Mouse (Mus musculus): ENCODE results near the gene Fgd1. TPM values are rescaled to one million over a fixed set of nuclear protein-coding genes. Genes with fewer than 3 reads are reported as not detected.

Gene Fgd1
- total and polyA plus RNA-seq, 3 experiments, result not detected

- TF ChIP-seq GATA2 (IDR thresholded peaks at IDR 0.05; ENCODE audit: borderline replicate concordance, low read depth, low read length) (no peak), CTCF (IDR thresholded peaks at IDR 0.05; ENCODE audit: low read depth, low read length) (no peak), POLR2AphosphoS5 (IDR thresholded peaks at IDR 0.05; ENCODE audit: insufficient replicate concordance, low read depth, low read length) (no peak), GATA1 (IDR thresholded peaks at IDR 0.05; ENCODE audit: borderline replicate concordance, low read length) (no peak), TAL1 (conservative IDR thresholded peaks at IDR 0.05; ENCODE audit: low read depth, low read length) (no peak)
- H3K36me3 ChIP-seq (replicated peaks), result no peaks in the 10 kb centered on the region
- no peak for ATAC-seq (ENCODE audit: extremely low read depth, insufficient number of reproducible peaks, low FRiP score, poor library complexity, severe bottlenecking)
- H3K27me3 ChIP-seq (ENCODE audit: insufficient read depth, low read length), result no peaks in the 10 kb centered on the region
- DNase-seq (ENCODE audit: low spot score), result no peak
- H3K9me3 ChIP-seq (replicated peaks), result no peaks in the 10 kb centered on the region
- no peaks in the 10 kb centered on the region for H3K4me1 ChIP-seq (ENCODE audit: insufficient read depth, low read depth, low read length)
- H3K4me3 ChIP-seq (ENCODE audit: low read depth, low read length), result no peak overlapping the region
Observed at GRCm38 (mm10) chrX:151041223-151041622, 4.7 kb upstream of the Fgd1 start.

- H3K27me3 ChIP-seq (ENCODE audit: insufficient read depth, low read length), result peaks cover 5% of the 10 kb centered on the region; the same call in 1 of the 2 replicates
- ATAC-seq (ENCODE audit: extremely low read depth, insufficient number of reproducible peaks, low FRiP score, poor library complexity, severe bottlenecking), result no peak
Observed at GRCm38 (mm10) chrX:151046321-151046720, 371 bp downstream of the Fgd1 start.

GRCm38 (mm10) chrX:151046777-151047430 is 954 bp downstream of the Fgd1 start:
- H3K4me1 ChIP-seq (ENCODE audit: insufficient read depth, low read depth, low read length), result no peaks in the 10 kb centered on the region
- H3K4me3 ChIP-seq (ENCODE audit: low read depth, low read length), result no peak overlapping the region
- no peak for DNase-seq (ENCODE audit: low spot score)
- no peaks in the 10 kb centered on the region for H3K36me3 ChIP-seq (replicated peaks)
- H3K9me3 ChIP-seq (replicated peaks), result no peaks in the 10 kb centered on the region
- H3K27me3 ChIP-seq (ENCODE audit: insufficient read depth, low read length), result peaks cover 5% of the 10 kb centered on the region; the same call in 1 of the 2 replicates
- TF ChIP-seq CTCF (IDR thresholded peaks at IDR 0.05; ENCODE audit: low read depth, low read length) (no peak), TAL1 (conservative IDR thresholded peaks at IDR 0.05; ENCODE audit: low read depth, low read length) (no peak), POLR2AphosphoS5 (IDR thresholded peaks at IDR 0.05; ENCODE audit: insufficient replicate concordance, low read depth, low read length) (no peak), GATA1 (IDR thresholded peaks at IDR 0.05; ENCODE audit: borderline replicate concordance, low read length) (no peak), GATA2 (IDR thresholded peaks at IDR 0.05; ENCODE audit: borderline replicate concordance, low read depth, low read length) (no peak)
- no peak for ATAC-seq (ENCODE audit: extremely low read depth, insufficient number of reproducible peaks, low FRiP score, poor library complexity, severe bottlenecking)

More at GRCm38 (mm10) chrX:151046321-151046720, 371 bp downstream of the Fgd1 start:
- H3K4me3 ChIP-seq (ENCODE audit: low read depth, low read length), result no peak overlapping the region
- H3K4me1 ChIP-seq (ENCODE audit: insufficient read depth, low read depth, low read length), result no peaks in the 10 kb centered on the region
- H3K36me3 ChIP-seq (replicated peaks), result no peaks in the 10 kb centered on the region
- H3K9me3 ChIP-seq (replicated peaks), result no peaks in the 10 kb centered on the region
- no peak for DNase-seq (ENCODE audit: low spot score)
- TF ChIP-seq GATA2 (IDR thresholded peaks at IDR 0.05; ENCODE audit: borderline replicate concordance, low read depth, low read length) (no peak), TAL1 (conservative IDR thresholded peaks at IDR 0.05; ENCODE audit: low read depth, low read length) (no peak), GATA1 (IDR thresholded peaks at IDR 0.05; ENCODE audit: borderline replicate concordance, low read length) (no peak), POLR2AphosphoS5 (IDR thresholded peaks at IDR 0.05; ENCODE audit: insufficient replicate concordance, low read depth, low read length) (no peak), CTCF (IDR thresholded peaks at IDR 0.05; ENCODE audit: low read depth, low read length) (no peak)

- DNase-seq (ENCODE audit: low spot score) (no peak), ATAC-seq (ENCODE audit: extremely low read depth, insufficient number of reproducible peaks, low FRiP score, poor library complexity, severe bottlenecking) (no peak)
- TF ChIP-seq TAL1 (conservative IDR thresholded peaks at IDR 0.05; ENCODE audit: low read depth, low read length), result no peak
- TF ChIP-seq CTCF (IDR thresholded peaks at IDR 0.05; ENCODE audit: low read depth, low read length), result no peak
- TF ChIP-seq GATA2 (IDR thresholded peaks at IDR 0.05; ENCODE audit: borderline replicate concordance, low read depth, low read length), result no peak
- TF ChIP-seq POLR2AphosphoS5 (IDR thresholded peaks at IDR 0.05; ENCODE audit: insufficient replicate concordance, low read depth, low read length), result no peak
- TF ChIP-seq GATA1 (IDR thresholded peaks at IDR 0.05; ENCODE audit: borderline replicate concordance, low read length), result no peak
- H3K4me1 ChIP-seq (ENCODE audit: insufficient read depth, low read depth, low read length), result no peaks in the 10 kb centered on the region
- H3K9me3 ChIP-seq (replicated peaks), result no peaks in the 10 kb centered on the region
- peaks cover 5% of the 10 kb centered on the region; the same call in 1 of the 2 replicates for H3K27me3 ChIP-seq (ENCODE audit: insufficient read depth, low read length)
- no peak overlapping the region for H3K4me3 ChIP-seq (ENCODE audit: low read depth, low read length)
- no peaks in the 10 kb centered on the region for H3K36me3 ChIP-seq (replicated peaks)
Observed at GRCm38 (mm10) chrX:151047431-151048058, 1.6 kb downstream of the Fgd1 start.

- no peak for TF ChIP-seq GATA1 (IDR thresholded peaks at IDR 0.05; ENCODE audit: borderline replicate concordance, low read length)
- TF ChIP-seq CTCF (IDR thresholded peaks at IDR 0.05; ENCODE audit: low read depth, low read length), result no peak
- no peak for TF ChIP-seq TAL1 (conservative IDR thresholded peaks at IDR 0.05; ENCODE audit: low read depth, low read length)
- TF ChIP-seq GATA2 (IDR thresholded peaks at IDR 0.05; ENCODE audit: borderline replicate concordance, low read depth, low read length), result no peak
- no peak for TF ChIP-seq POLR2AphosphoS5 (IDR thresholded peaks at IDR 0.05; ENCODE audit: insufficient replicate concordance, low read depth, low read length)
- DNase-seq (ENCODE audit: low spot score), result no peak
- H3K36me3 ChIP-seq (replicated peaks), result no peaks in the 10 kb centered on the region
- peaks cover 5% of the 10 kb centered on the region; the same call in 1 of the 2 replicates for H3K27me3 ChIP-seq (ENCODE audit: insufficient read depth, low read length)
- no peak overlapping the region for H3K4me3 ChIP-seq (ENCODE audit: low read depth, low read length)
- no peak for ATAC-seq (ENCODE audit: extremely low read depth, insufficient number of reproducible peaks, low FRiP score, poor library complexity, severe bottlenecking)
- no peaks in the 10 kb centered on the region for H3K9me3 ChIP-seq (replicated peaks)
- H3K4me1 ChIP-seq (ENCODE audit: insufficient read depth, low read depth, low read length), result no peaks in the 10 kb centered on the region
Observed at GRCm38 (mm10) chrX:151049661-151050215, 3.8 kb downstream of the Fgd1 start.

- no peak for ATAC-seq (ENCODE audit: extremely low read depth, insufficient number of reproducible peaks, low FRiP score, poor library complexity, severe bottlenecking)
- Histone ChIP-seq H3K9me3 (replicated peaks) (no peaks in the 10 kb centered on the region), H3K36me3 (replicated peaks) (no peaks in the 10 kb centered on the region), H3K4me1 (ENCODE audit: insufficient read depth, low read depth, low read length) (no peaks in the 10 kb centered on the region), H3K27me3 (ENCODE audit: insufficient read depth, low read length) (peaks cover 5% of the 10 kb centered on the region; the same call in 1 of the 2 replicates), H3K4me3 (ENCODE audit: low read depth, low read length) (no peak overlapping the region)
- TF ChIP-seq CTCF (IDR thresholded peaks at IDR 0.05; ENCODE audit: low read depth, low read length), result no peak
- no peak for TF ChIP-seq POLR2AphosphoS5 (IDR thresholded peaks at IDR 0.05; ENCODE audit: insufficient replicate concordance, low read depth, low read length)
- no peak for TF ChIP-seq TAL1 (conservative IDR thresholded peaks at IDR 0.05; ENCODE audit: low read depth, low read length)
- TF ChIP-seq GATA1 (IDR thresholded peaks at IDR 0.05; ENCODE audit: borderline replicate concordance, low read length), result no peak
- no peak for TF ChIP-seq GATA2 (IDR thresholded peaks at IDR 0.05; ENCODE audit: borderline replicate concordance, low read depth, low read length)
- no peak for DNase-seq (ENCODE audit: low spot score)
Observed at GRCm38 (mm10) chrX:151050337-151050736, 4.4 kb downstream of the Fgd1 start.
